Mouse (Mus musculus) heart, postnatal 36 days (tissue): ENCODE data around the gene Ece1. TPM values are rescaled to one million over a fixed set of nuclear protein-coding genes. Genes with fewer than 3 reads are reported as not detected.

Experiments
- DNase-seq, 2 experiments: peaks; one replicate each; pipeline ENCODE4 v3.0.0; 2021 to 2022
- intact Hi-C: fragments of 180-260 bp; cut with DNase I; formaldehyde crosslinking; loops from one replicate; pipeline ENCODE4 v1.15.1; 2025
- total RNA-seq, 2 experiments: library from RNA; stranded (reverse); gene quantifications; 2 replicates each; pipeline ENCODE4 v1.2.3; 2021

Ece1 gene
- total RNA-seq, 2 experiments from 2014 or later: 113 to 115 TPM

- DNase-seq: no peak
Observed at GRCm38 (mm10) chr4:138003909-138004610, 142.0 kb downstream of the Ece1 start.

GRCm38 (mm10) chr4:138005781-138006180 is 143.7 kb downstream of the Ece1 start:
- no peak for DNase-seq
- intact Hi-C loops: no loop called here

More at GRCm38 (mm10) chr4:138003909-138004610, 142.0 kb downstream of the Ece1 start:
- intact Hi-C loops: no loop called here

GRCm38 (mm10) chr4:138006951-138007613 is 145.0 kb downstream of the Ece1 start:
- DNase-seq: no peak

GRCm38 (mm10) chr4:138008646-138009045 is 146.6 kb downstream of the Ece1 start:
- intact Hi-C loops: no loop called here
- DNase-seq: no peak

More at GRCm38 (mm10) chr4:138006951-138007613, 145.0 kb downstream of the Ece1 start:
- intact Hi-C loops: no loop called here

- no peak for DNase-seq
- intact Hi-C loops: no loop called here
Observed at GRCm38 (mm10) chr4:138009786-138010502, 147.9 kb downstream of the Ece1 start.

GRCm38 (mm10) chr4:138013723-138014479 is 151.9 kb downstream of the Ece1 start:
- DNase-seq: no peak
- intact Hi-C loops: no loop called here

Other genes starting within 250 kb of the Ece1 start
- 10 to 100 TPM; 11.4 to 17.6 TPM for gene Rap1gap, start 197.5 kb upstream of the Ece1 start, total RNA-seq
- 10 to 100 TPM; 29.5 to 45.6 TPM for gene Alpl, start 65.9 kb upstream of the Ece1 start, total RNA-seq
- gene Eif4g3, start 130.8 kb downstream of the Ece1 start, total RNA-seq: 10 to 100 TPM; 45.5 to 47.2 TPM